Mouse (Mus musculus): Measurements from ENCODE around the gene S100pbp. TPM values are rescaled to one million over a fixed set of nuclear protein-coding genes. Genes with fewer than 3 reads are reported as not detected.
"Not testable (repeated sequence)": the region's sequence is repeated elsewhere in the genome, so short reads cannot be mapped to it uniquely, and the experiment has no call there.

The S100pbp gene
- polyA plus RNA-seq, 3 experiments from 2014 or later: 18.2 to 30.2 (median 23.3) TPM

- no peak for ATAC-seq
Measured at GRCm38 (mm10) chr4:129220376-129221089, 31.0 kb upstream of the S100pbp start.

GRCm38 (mm10) chr4:129219198-129219597 lies 29.7 kb upstream of the S100pbp start:
- no peak for ATAC-seq

GRCm38 (mm10) chr4:129218569-129219175 lies 29.1 kb upstream of the S100pbp start:
- no peak for ATAC-seq

- ATAC-seq: not testable (repeated sequence)
Measured at GRCm38 (mm10) chr4:129212486-129212885, 23.0 kb upstream of the S100pbp start.

GRCm38 (mm10) chr4:129211461-129211860 lies 21.9 kb upstream of the S100pbp start:
- no peak for ATAC-seq

GRCm38 (mm10) chr4:129209504-129209903 lies 20.0 kb upstream of the S100pbp start:
- no peak for ATAC-seq

GRCm38 (mm10) chr4:129206792-129207191 lies 17.3 kb upstream of the S100pbp start:
- no peak for ATAC-seq

GRCm38 (mm10) chr4:129204655-129205054 lies 15.1 kb upstream of the S100pbp start:
- no peak for ATAC-seq

GRCm38 (mm10) chr4:129197514-129197913 lies 8.0 kb upstream of the S100pbp start:
- no peak for ATAC-seq

GRCm38 (mm10) chr4:129194280-129194679 lies 4.8 kb upstream of the S100pbp start:
- no peak for ATAC-seq

GRCm38 (mm10) chr4:129191691-129192090 lies 2.2 kb upstream of the S100pbp start:
- no peak for ATAC-seq

GRCm38 (mm10) chr4:129190538-129190937 lies 1.0 kb upstream of the S100pbp start:
- ATAC-seq: no peak

- no peak for ATAC-seq
Measured at GRCm38 (mm10) chr4:129188803-129189541, 555 bp downstream of the S100pbp start.

GRCm38 (mm10) chr4:129188041-129188659 lies 1.4 kb downstream of the S100pbp start:
- ATAC-seq: no peak

- no peak for ATAC-seq
Measured at GRCm38 (mm10) chr4:129179560-129179959, 10.0 kb downstream of the S100pbp start.

GRCm38 (mm10) chr4:129172529-129172928 lies 17.0 kb downstream of the S100pbp start:
- no peak for ATAC-seq

- ATAC-seq: no peak
Measured at GRCm38 (mm10) chr4:129161581-129162255, 27.8 kb downstream of the S100pbp start.

- ATAC-seq: no peak
Measured at GRCm38 (mm10) chr4:129161076-129161475, 28.5 kb downstream of the S100pbp start.

GRCm38 (mm10) chr4:129158549-129158948 lies 31.0 kb downstream of the S100pbp start:
- ATAC-seq: no peak

- no peak for ATAC-seq
Measured at GRCm38 (mm10) chr4:129157541-129157940, 32.0 kb downstream of the S100pbp start.

GRCm38 (mm10) chr4:129151276-129151811 lies 38.2 kb downstream of the S100pbp start:
- no peak for ATAC-seq

GRCm38 (mm10) chr4:129149321-129149720 lies 40.2 kb downstream of the S100pbp start:
- ATAC-seq: no peak

Measured in inflammation-experienced regulatory T-cells, adult 6 months (primary cell).